Mouse (Mus musculus) adrenal gland, adult (tissue): ENCODE measurements around the gene Calca.
"Not testable (repeated sequence)": the region's sequence is repeated elsewhere in the genome, so short reads cannot be mapped to it uniquely, and the experiment has no call there.

Experiments
- DNase-seq, 2 experiments: peaks; one replicate each; pipeline ENCODE4 v3.0.0; 2022 to 2023; ENCODE audit warnings: low spot score in 1 of 2; ENCODE audit not compliant: inconsistent age in 2 of 2

Gene Calca

GRCm38 (mm10) chr7:114636102-114636501, at the start of gene Calca:
Calca (minus strand) TSS chr7:114636357.
- peak; percentile 8 to 40 for DNase-seq

GRCm38 (mm10) chr7:114672697-114673096, 36.5 kb upstream of the Calca start:
- peak in 1 of 2 experiments; percentile 47 for DNase-seq

- DNase-seq: no peak
Observed at GRCm38 (mm10) chr7:114671405-114671804, 35.2 kb upstream of the Calca start.

- no peak for DNase-seq
Observed at GRCm38 (mm10) chr7:114649730-114650129, 13.6 kb upstream of the Calca start.

- DNase-seq: no peak
Observed at GRCm38 (mm10) chr7:114648791-114649190, 12.6 kb upstream of the Calca start.

GRCm38 (mm10) chr7:114635569-114636101, 522 bp downstream of the Calca start:
- DNase-seq: peak; percentile 10 to 73

GRCm38 (mm10) chr7:114634386-114634785, 1.8 kb downstream of the Calca start:
- no peak for DNase-seq

GRCm38 (mm10) chr7:114625966-114626365, 10.2 kb downstream of the Calca start:
- no peak for DNase-seq

GRCm38 (mm10) chr7:114616759-114617158, 19.4 kb downstream of the Calca start:
- no peak for DNase-seq

- DNase-seq: not testable (repeated sequence)
Observed at GRCm38 (mm10) chr7:114594391-114594790, 41.8 kb downstream of the Calca start.

- DNase-seq: no peak
Observed at GRCm38 (mm10) chr7:114582441-114582840, 53.7 kb downstream of the Calca start.
